Mouse (Mus musculus) midbrain, embryonic 12.5 days (tissue): ENCODE measurements around the gene Raver1. TPM values are rescaled to one million over a fixed set of nuclear protein-coding genes. Genes with fewer than 3 reads are reported as not detected.
A peak's percentile ranks its signal among the peaks of the same experiment; 100 is the strongest.

Source experiments
- ATAC-seq: fragments of 200-750 bp; cut with Nextera tagmentation; 2 replicates; pipeline ENCODE4 v1.8.0; 2017; ENCODE audit warnings: low read depth, moderate TSS enrichment, moderate library complexity; ENCODE audit not compliant: low FRiP score
- H3K27ac ChIP-seq: fragments of 300-500 bp; sonication (generic); replicated peaks from 2 replicates; pipeline ENCODE4 v1.5.1; 2016; ENCODE audit warnings: mild to moderate bottlenecking
- H3K27me3 ChIP-seq: fragments of 300-500 bp; sonication (generic); 2 replicates; pipeline ENCODE4 v1.6.1; 2016; ENCODE audit warnings: mild to moderate bottlenecking
- H3K36me3 ChIP-seq: fragments of 300-500 bp; sonication (generic); 2 replicates; pipeline ENCODE4 v1.6.1; 2016
- H3K4me1 ChIP-seq: fragments of 300-500 bp; sonication (generic); 2 replicates; pipeline ENCODE4 v1.6.1; 2016
- H3K4me2 ChIP-seq: fragments of 300-500 bp; sonication (generic); replicated peaks from 2 replicates; pipeline ENCODE4 v1.6.1; 2016; ENCODE audit warnings: mild to moderate bottlenecking, moderate library complexity
- H3K4me3 ChIP-seq: fragments of 300-500 bp; sonication (generic); 2 replicates; pipeline ENCODE4 v1.5.1; 2016; ENCODE audit warnings: mild to moderate bottlenecking
- H3K9ac ChIP-seq: fragments of 300-500 bp; sonication (generic); replicated peaks from 2 replicates; pipeline ENCODE4 v1.6.1; 2016; ENCODE audit warnings: mild to moderate bottlenecking, moderate library complexity
- H3K9me3 ChIP-seq: fragments of 300-500 bp; sonication (generic); 2 replicates; pipeline ENCODE4 v1.6.1; 2016; ENCODE audit warnings: mild to moderate bottlenecking
- WGBS: fragments of 180-500 bp; shearing (Covaris S2); methylation state at CpG from one replicate; pipeline ENCODE4 v1.1.7; 2016; 5-methylcytosine and 5-hydroxymethylcytosine counted together
- polyA plus RNA-seq: library from polyadenylated mRNA; unstranded; fragments of >200 nt; fragmentation: Nextera tagmentation; extraction: Ambion mirVana; gene quantifications from 2 replicates; pipeline ENCODE4 v1.2.1, GENCODE M21; 2016

Raver1 gene
- polyA plus RNA-seq, 1 experiment from 2014 or later, result 66.7 TPM

- peaks cover 4% of the 10 kb centered on the region; the same call in 1 of the 2 replicates for H3K4me1 ChIP-seq
- no peak overlapping the region for H3K27ac ChIP-seq
- H3K27me3 ChIP-seq, result no peaks in the 10 kb centered on the region
- H3K4me2 ChIP-seq, result no peak overlapping the region
- no peaks in the 10 kb centered on the region for H3K9me3 ChIP-seq
- 42% methylated on average over 15 of the region's 15 CpGs for WGBS
- H3K36me3 ChIP-seq, result no peaks in the 10 kb centered on the region
- H3K4me3 ChIP-seq, result no peak overlapping the region
- H3K9ac ChIP-seq, result peak overlapping the region; percentile 15; the same call in 1 of the 2 replicates
- no peak for ATAC-seq
These were observed 8.8 kb upstream of the Raver1 start for GRCm38 (mm10) chr9:21100447-21101161.

GRCm38 (mm10) chr9:21097793-21098192 is 6.0 kb upstream of the Raver1 start:
- WGBS, result 87% methylated on average over 8 of the region's 8 CpGs
- H3K36me3 ChIP-seq, result no peaks in the 10 kb centered on the region
- no peaks in the 10 kb centered on the region for H3K27me3 ChIP-seq
- peaks cover 4% of the 10 kb centered on the region; the same call in 1 of the 2 replicates for H3K4me1 ChIP-seq
- no peak overlapping the region for H3K4me3 ChIP-seq
- no peak for ATAC-seq
- H3K9ac ChIP-seq, result no peak overlapping the region
- H3K4me2 ChIP-seq, result no peak overlapping the region
- no peaks in the 10 kb centered on the region for H3K9me3 ChIP-seq
- no peak overlapping the region for H3K27ac ChIP-seq

GRCm38 (mm10) chr9:21095958-21096357 is 4.2 kb upstream of the Raver1 start:
- H3K4me3 ChIP-seq, result no peak overlapping the region
- ATAC-seq, result no peak
- 60% methylated on average over 4 of the region's 4 CpGs for WGBS
- H3K4me1 ChIP-seq, result peaks cover 9% of the 10 kb centered on the region
- H3K27ac ChIP-seq, result no peak overlapping the region
- H3K9ac ChIP-seq, result no peak overlapping the region
- no peaks in the 10 kb centered on the region for H3K27me3 ChIP-seq
- H3K36me3 ChIP-seq, result no peaks in the 10 kb centered on the region
- H3K4me2 ChIP-seq, result no peak overlapping the region
- no peaks in the 10 kb centered on the region for H3K9me3 ChIP-seq

- 94% methylated on average over 9 of the region's 9 CpGs for WGBS
- no peak overlapping the region for H3K4me2 ChIP-seq
- H3K27me3 ChIP-seq, result no peaks in the 10 kb centered on the region
- H3K4me1 ChIP-seq, result peaks cover 21% of the 10 kb centered on the region
- no peaks in the 10 kb centered on the region for H3K9me3 ChIP-seq
- peaks cover 17% of the 10 kb centered on the region for H3K36me3 ChIP-seq
- no peak overlapping the region for H3K9ac ChIP-seq
- ATAC-seq, result no peak
- no peak overlapping the region for H3K4me3 ChIP-seq
- no peak overlapping the region for H3K27ac ChIP-seq
These were observed 1.6 kb upstream of the Raver1 start for GRCm38 (mm10) chr9:21093423-21093822.

- Histone ChIP-seq H3K27ac (peak overlapping the region; percentile 89), H3K4me1 (peaks cover 21% of the 10 kb centered on the region), H3K9ac (peak overlapping the region; percentile 75), H3K27me3 (no peaks in the 10 kb centered on the region), H3K4me3 (peak overlapping the region; percentile 75), H3K9me3 (no peaks in the 10 kb centered on the region), H3K4me2 (peak overlapping the region; percentile 91), H3K36me3 (peaks cover 40% of the 10 kb centered on the region)
- ATAC-seq, result peak; percentile 24; the same call in 1 of the 2 replicates
- 5% methylated on average over 23 of the region's 24 CpGs for WGBS
These were observed 669 bp downstream of the Raver1 start for GRCm38 (mm10) chr9:21090972-21091706.

- WGBS, result 94% methylated on average over 1 of the region's 1 CpGs
- Histone ChIP-seq H3K4me3 (peak overlapping the region; percentile 75), H3K27ac (no peak overlapping the region), H3K27me3 (no peaks in the 10 kb centered on the region), H3K4me1 (peaks cover 21% of the 10 kb centered on the region), H3K36me3 (peaks cover 46% of the 10 kb centered on the region), H3K9ac (peak overlapping the region; percentile 75), H3K9me3 (no peaks in the 10 kb centered on the region), H3K4me2 (peak overlapping the region; percentile 91)
- ATAC-seq, result no peak
These were observed 1.3 kb downstream of the Raver1 start for GRCm38 (mm10) chr9:21090537-21090936.

GRCm38 (mm10) chr9:21083324-21083723 is 8.5 kb downstream of the Raver1 start:
- H3K9ac ChIP-seq, result no peak overlapping the region
- no peak for ATAC-seq
- H3K9me3 ChIP-seq, result no peaks in the 10 kb centered on the region
- H3K4me3 ChIP-seq, result no peak overlapping the region
- peaks cover 94% of the 10 kb centered on the region for H3K36me3 ChIP-seq
- WGBS, result 77% methylated on average over 3 of the region's 3 CpGs
- H3K4me1 ChIP-seq, result no peaks in the 10 kb centered on the region
- H3K27ac ChIP-seq, result no peak overlapping the region
- H3K27me3 ChIP-seq, result no peaks in the 10 kb centered on the region
- H3K4me2 ChIP-seq, result no peak overlapping the region

GRCm38 (mm10) chr9:21081127-21081526 is 10.7 kb downstream of the Raver1 start:
- no peaks in the 10 kb centered on the region for H3K9me3 ChIP-seq
- no peak overlapping the region for H3K4me3 ChIP-seq
- 92% methylated on average over 9 of the region's 9 CpGs for WGBS
- no peaks in the 10 kb centered on the region for H3K4me1 ChIP-seq
- no peak for ATAC-seq
- H3K4me2 ChIP-seq, result no peak overlapping the region
- peaks cover 94% of the 10 kb centered on the region for H3K36me3 ChIP-seq
- H3K27me3 ChIP-seq, result no peaks in the 10 kb centered on the region
- H3K27ac ChIP-seq, result no peak overlapping the region
- H3K9ac ChIP-seq, result no peak overlapping the region

- Histone ChIP-seq H3K9me3 (no peaks in the 10 kb centered on the region), H3K4me3 (no peak overlapping the region), H3K27me3 (no peaks in the 10 kb centered on the region), H3K27ac (no peak overlapping the region), H3K4me2 (no peak overlapping the region), H3K9ac (no peak overlapping the region), H3K36me3 (peaks cover 67% of the 10 kb centered on the region), H3K4me1 (peaks cover 11% of the 10 kb centered on the region)
- ATAC-seq, result no peak
- WGBS, result 96% methylated on average over 3 of the region's 3 CpGs
These were observed 16.2 kb downstream of the Raver1 start for GRCm38 (mm10) chr9:21075625-21076024.

GRCm38 (mm10) chr9:21074173-21074572 is 17.6 kb downstream of the Raver1 start:
- Histone ChIP-seq H3K27ac (peak overlapping the region; percentile 60; the same call in 1 of the 2 replicates), H3K36me3 (peaks cover 56% of the 10 kb centered on the region), H3K9ac (no peak overlapping the region), H3K4me3 (no peak overlapping the region), H3K4me1 (peaks cover 11% of the 10 kb centered on the region), H3K9me3 (no peaks in the 10 kb centered on the region), H3K4me2 (no peak overlapping the region; the same call in 1 of the 2 replicates), H3K27me3 (no peaks in the 10 kb centered on the region)
- no peak for ATAC-seq
- WGBS, result 90% methylated on average over 1 of the region's 1 CpGs

- Histone ChIP-seq H3K36me3 (peaks cover 46% of the 10 kb centered on the region), H3K27me3 (no peaks in the 10 kb centered on the region), H3K9ac (peak within 1 kb of the TSS; percentile 76), H3K9me3 (no peaks in the 10 kb centered on the region), H3K4me1 (peaks cover 11% of the 10 kb centered on the region), H3K4me3 (peak within 1 kb of the TSS; percentile 93), H3K27ac (peak within 1 kb of the TSS; percentile 60), H3K4me2 (peak within 1 kb of the TSS; percentile 91)
- WGBS, result 4% methylated on average over 56 of the region's 58 CpGs
- ATAC-seq, result peak; percentile 94
These were observed 18.6 kb downstream of the Raver1 start, which contains the start of the genes Gm49373 and Fdx1l for GRCm38 (mm10) chr9:21073044-21073840. Gm49373 (minus strand) TSS chr9:21073096. Fdx1l (minus strand) TSS chr9:21073614.
